Mouse (Mus musculus) MEL (cell line): ENCODE data around the gene Drosha. TPM values are rescaled to one million over a fixed set of nuclear protein-coding genes. Genes with fewer than 3 reads are reported as not detected.

ENCODE experiments used
- DNase-seq: peaks from one replicate; pipeline ENCODE4 v3.0.0; 2011; ENCODE audit warnings: low read depth, low spot score
- H3K27ac ChIP-seq: 2 replicates; pipeline ENCODE4 v1.5.1; 2012; ENCODE audit warnings: low read depth, mild to moderate bottlenecking, control low read depth, low read length, moderate library complexity; ENCODE audit not compliant: control insufficient read depth
- H3K27me3 ChIP-seq, 2 experiments: fragments of 150-350 bp in 1 of 2; sonication (generic) in 1 of 2; 2 replicates each; pipeline ENCODE4 v1.6.1; 2012; ENCODE audit warnings: low read length in 2 of 2, mild to moderate bottlenecking in 2 of 2, improper control_type of control experiment in 1 of 2, moderate library complexity in 1 of 2; ENCODE audit not compliant: insufficient read depth in 2 of 2, control insufficient read depth in 1 of 2
- H3K36me3 ChIP-seq, 2 experiments: 2 replicates each; pipeline ENCODE4 v1.6.1; 2012 to 2014; ENCODE audit warnings: low read length in 2 of 2, improper control_type of control experiment in 1 of 2, inconsistent platforms in 1 of 2, mild to moderate bottlenecking in 1 of 2; ENCODE audit not compliant: insufficient read depth in 2 of 2, control insufficient read depth in 1 of 2
- H3K4me1 ChIP-seq, 2 experiments: fragments of 150-350 bp in 1 of 2; sonication (generic) in 1 of 2; 2 replicates each; pipeline ENCODE4 v1.6.1; 2012; ENCODE audit warnings: low read length in 2 of 2, improper control_type of control experiment in 1 of 2, mild to moderate bottlenecking in 1 of 2; ENCODE audit not compliant: insufficient read depth in 2 of 2, control insufficient read depth in 1 of 2
- H3K4me3 ChIP-seq, 2 experiments: fragments of 150-350 bp in 1 of 2; sonication (generic) in 1 of 2; 2 replicates each; pipeline ENCODE4 v1.5.1; 2012; ENCODE audit warnings: low read depth in 2 of 2, low read length in 2 of 2, mild to moderate bottlenecking in 2 of 2, moderate library complexity in 2 of 2, control low read depth in 1 of 2, improper control_type of control experiment in 1 of 2; ENCODE audit not compliant: control insufficient read depth in 1 of 2, insufficient read depth in 1 of 2
- H3K79me2 ChIP-seq: 2 replicates; pipeline ENCODE4 v1.6.1; 2012; ENCODE audit warnings: mild to moderate bottlenecking, low read length, moderate library complexity; ENCODE audit not compliant: control insufficient read depth, poor library complexity, insufficient read depth
- H3K9ac ChIP-seq: 2 replicates; pipeline ENCODE4 v1.6.1; 2012; ENCODE audit warnings: low read depth, mild to moderate bottlenecking, control low read depth, low read length, moderate library complexity; ENCODE audit not compliant: control insufficient read depth, poor library complexity, severe bottlenecking
- H3K9me3 ChIP-seq: fragments of 150-350 bp; sonication (generic); replicated peaks from 2 replicates; pipeline ENCODE4 v1.6.1; 2012; ENCODE audit warnings: mild to moderate bottlenecking, low read length, improper control_type of control experiment, moderate library complexity; ENCODE audit not compliant: insufficient read depth
- BHLHE40 ChIP-seq: IDR thresholded peaks from 2 replicates; pipeline ENCODE4 v1.6.1; 2012; ENCODE audit warnings: low read depth, mild to moderate bottlenecking, inconsistent platforms, low read length, improper control_type of control experiment, borderline replicate concordance
- CHD2 ChIP-seq: IDR thresholded peaks from 2 replicates; pipeline ENCODE4 v1.6.1; 2011; ENCODE audit warnings: low read length, improper control_type of control experiment
- CTCF ChIP-seq, 3 experiments: IDR thresholded peaks in 2 of 3; conservative IDR thresholded peaks in 1 of 3; 2 replicates each; pipeline ENCODE4 v1.5.1; 2011 to 2012; ENCODE audit warnings: low read length in 3 of 3, low read depth in 2 of 3, mild to moderate bottlenecking in 2 of 3, improper control_type of control experiment in 1 of 3, inconsistent platforms in 1 of 3, mixed read lengths in 1 of 3, moderate library complexity in 1 of 3; ENCODE audit not compliant: control insufficient read depth in 1 of 3, insufficient read depth in 1 of 3, poor library complexity in 1 of 3, severe bottlenecking in 1 of 3
- E2F4 ChIP-seq: IDR thresholded peaks from 2 replicates; pipeline ENCODE4 v1.6.1; 2011; ENCODE audit warnings: low read depth, low read length, improper control_type of control experiment, borderline replicate concordance
- ELF1 ChIP-seq: IDR thresholded peaks from 2 replicates; pipeline ENCODE4 v1.6.1; 2014; ENCODE audit warnings: low read depth, mild to moderate bottlenecking, inconsistent platforms, low read length, improper control_type of control experiment, moderate library complexity
- EP300 ChIP-seq, 2 experiments: IDR thresholded peaks; 2 replicates each; pipeline ENCODE4 v1.6.1; 2011; ENCODE audit warnings: improper control_type of control experiment in 2 of 2, low read length in 2 of 2, low read depth in 1 of 2, mild to moderate bottlenecking in 1 of 2
- ETS1 ChIP-seq: IDR thresholded peaks from 2 replicates; pipeline ENCODE4 v1.6.1; 2012; ENCODE audit warnings: low read depth, mild to moderate bottlenecking, inconsistent platforms, low read length, improper control_type of control experiment, moderate library complexity
- GABPA ChIP-seq: IDR thresholded peaks from 2 replicates; pipeline ENCODE4 v1.6.1; 2012; ENCODE audit warnings: low read depth, mild to moderate bottlenecking, inconsistent platforms, low read length, improper control_type of control experiment, moderate library complexity
- HCFC1 ChIP-seq: IDR thresholded peaks from 2 replicates; pipeline ENCODE4 v1.6.1; 2012; ENCODE audit warnings: low read depth, mild to moderate bottlenecking, inconsistent platforms, low read length, improper control_type of control experiment, moderate library complexity
- JUND ChIP-seq: IDR thresholded peaks from 2 replicates; pipeline ENCODE4 v1.6.1; 2011; ENCODE audit warnings: low read depth, mild to moderate bottlenecking, improper control_type of control experiment, low read length
- KAT2A ChIP-seq: conservative IDR thresholded peaks from 2 replicates; pipeline ENCODE4 v1.6.1; 2012; ENCODE audit warnings: low read depth, low read length, improper control_type of control experiment, inconsistent platforms
- MAZ ChIP-seq: IDR thresholded peaks from 2 replicates; pipeline ENCODE4 v1.6.1; 2012; ENCODE audit warnings: low read depth, mild to moderate bottlenecking, inconsistent platforms, low read length, improper control_type of control experiment
- MYB ChIP-seq: IDR thresholded peaks from 2 replicates; pipeline ENCODE4 v1.6.1; 2011; ENCODE audit warnings: mild to moderate bottlenecking, low read depth, low read length, improper control_type of control experiment
- MYC ChIP-seq: IDR thresholded peaks from 2 replicates; pipeline ENCODE4 v1.6.1; 2011; ENCODE audit warnings: low read depth, mild to moderate bottlenecking, low read length, improper control_type of control experiment, moderate library complexity
- NRF1 ChIP-seq: IDR thresholded peaks from 2 replicates; pipeline ENCODE4 v1.6.1; 2014; ENCODE audit warnings: low read depth, mild to moderate bottlenecking, inconsistent platforms, low read length, improper control_type of control experiment, moderate library complexity; ENCODE audit not compliant: poor library complexity, insufficient read depth, severe bottlenecking
- POLR2AphosphoS5 ChIP-seq: IDR thresholded peaks from 2 replicates; pipeline ENCODE4 v1.6.1; 2012; ENCODE audit warnings: low read depth, borderline replicate concordance, mild to moderate bottlenecking, inconsistent platforms, low read length, moderate library complexity, mixed read lengths
- SIN3A ChIP-seq: IDR thresholded peaks from 2 replicates; pipeline ENCODE4 v1.6.1; 2012; ENCODE audit warnings: low read length, improper control_type of control experiment, inconsistent platforms
- SMC3 ChIP-seq: IDR thresholded peaks from 2 replicates; pipeline ENCODE4 v1.6.1; 2011; ENCODE audit warnings: low read depth, low read length, improper control_type of control experiment
- TAL1 ChIP-seq: IDR thresholded peaks from 2 replicates; pipeline ENCODE4 v1.6.1; 2012; ENCODE audit warnings: mild to moderate bottlenecking, inconsistent platforms, low read length, moderate library complexity, mixed read lengths
- TBP ChIP-seq: IDR thresholded peaks from 2 replicates; pipeline ENCODE4 v1.8.0; 2011; ENCODE audit warnings: low read depth, low read length, improper control_type of control experiment
- USF1 ChIP-seq: IDR thresholded peaks from 2 replicates; pipeline ENCODE4 v1.6.1; 2014; ENCODE audit warnings: low read depth, mild to moderate bottlenecking, inconsistent platforms, low read length, improper control_type of control experiment, moderate library complexity
- USF2 ChIP-seq, 2 experiments: IDR thresholded peaks; 2 replicates each; pipeline ENCODE4 v1.6.1; 2011 to 2012; ENCODE audit warnings: improper control_type of control experiment in 2 of 2, low read length in 2 of 2, borderline replicate concordance in 1 of 2, inconsistent platforms in 1 of 2, low read depth in 1 of 2, mild to moderate bottlenecking in 1 of 2; ENCODE audit not compliant: insufficient read depth in 1 of 2
- ZC3H11A ChIP-seq: IDR thresholded peaks from 2 replicates; pipeline ENCODE4 v1.6.1; 2012; ENCODE audit warnings: low read depth, mild to moderate bottlenecking, inconsistent platforms, low read length, improper control_type of control experiment
- ZMIZ1 ChIP-seq: IDR thresholded peaks from 2 replicates; pipeline ENCODE4 v1.6.1; 2012; ENCODE audit warnings: low read depth, mild to moderate bottlenecking, inconsistent platforms, low read length, improper control_type of control experiment, moderate library complexity
- ZNF384 ChIP-seq: IDR thresholded peaks from 2 replicates; pipeline ENCODE4 v1.6.1; 2012; ENCODE audit warnings: low read depth, mild to moderate bottlenecking, inconsistent platforms, low read length, improper control_type of control experiment
- polyA plus RNA-seq, 2 experiments: library from polyadenylated mRNA; stranded (reverse) in 1 of 2; unstranded in 1 of 2; fragments of >175 nt in 1 of 2; fragments of >200 nt in 1 of 2; gene quantifications; 2 replicates each; pipeline versions ENCODE4 v1.2.1 to v1.2.4; 2012; ENCODE audit warnings: low replicate concordance in 2 of 2, low read depth in 1 of 2; ENCODE audit not compliant: insufficient read length in 2 of 2, insufficient read depth in 1 of 2, missing spikeins in 1 of 2
- total RNA-seq: library from RNA; depleted of rRNA; stranded (reverse); fragments of 300-350 nt; gene quantifications from 2 replicates; pipeline ENCODE4 v1.2.3, GENCODE M21; 2012

The Drosha gene
- total and polyA plus RNA-seq, 3 experiments = 43.3 to 482 (median 96.9) TPM

- TF ChIP-seq JUND (no peak), ZMIZ1 (no peak), TAL1 (no peak), POLR2AphosphoS5 (no peak), ZNF384 (no peak), EP300 (IDR thresholded peaks at IDR 0.05; ENCODE audit: low read depth in 1 of 2, low read length in 2 of 2) (no peak), SMC3 (no peak), BHLHE40 (no peak), ZC3H11A (no peak), ETS1 (no peak), NRF1 (no peak), E2F4 (no peak), CHD2 (no peak), ELF1 (no peak), MYB (no peak)
- TF ChIP-seq, all 39 proteins: peak for 0
- Histone ChIP-seq H3K9me3 (no peaks in the 10 kb centered on the region), H3K9ac (no peak overlapping the region), H3K27ac (no peak overlapping the region), H3K4me3 (no peak overlapping the region), H3K79me2 (no peaks in the 10 kb centered on the region), H3K27me3 (no peaks in the 10 kb centered on the region), H3K36me3 (peaks cover 0 to 11% of the 10 kb centered on the region in 2 experiments; a peak in 2 of 4 replicates), H3K4me1 (no peaks in the 10 kb centered on the region)
- no peak for DNase-seq
Measured at GRCm38 (mm10) chr15:12876881-12877280, 52.3 kb downstream of the Drosha start.

GRCm38 (mm10) chr15:12877934-12878333 lies 53.3 kb downstream of the Drosha start:
- Histone ChIP-seq H3K36me3 (peaks cover 0 to 12% of the 10 kb centered on the region in 2 experiments; a peak in 2 of 4 replicates), H3K4me3 (no peak overlapping the region), H3K9me3 (no peaks in the 10 kb centered on the region)
- TF ChIP-seq CTCF (IDR thresholded peaks at IDR 0.05 in 2 of 3, conservative IDR thresholded peaks at IDR 0.05 in 1 of 3; ENCODE audit: control insufficient read depth in 1 of 3, insufficient read depth in 1 of 3, low read depth in 2 of 3, low read length in 3 of 3, poor library complexity in 1 of 3, severe bottlenecking in 1 of 3) = no peak
- TF ChIP-seq HCFC1 = no peak
- TF ChIP-seq SIN3A = no peak
- no peak for TF ChIP-seq KAT2A
- TF ChIP-seq MAZ = no peak
- TF ChIP-seq JUND = no peak
- no peak for TF ChIP-seq MYC
- TF ChIP-seq GABPA = no peak
- no peak for TF ChIP-seq POLR2AphosphoS5
- TF ChIP-seq USF2 (IDR thresholded peaks at IDR 0.05; ENCODE audit: borderline replicate concordance in 1 of 2, insufficient read depth in 1 of 2, low read depth in 1 of 2, low read length in 2 of 2) = no peak
- TF ChIP-seq USF1 = no peak
- no peak for TF ChIP-seq TBP
- TF ChIP-seq, all 39 proteins: peak for 0
- Histone ChIP-seq H3K27ac (no peak overlapping the region), H3K27me3 (no peaks in the 10 kb centered on the region), H3K79me2 (no peaks in the 10 kb centered on the region), H3K4me1 (no peaks in the 10 kb centered on the region), H3K9ac (no peak overlapping the region)
- no peak for DNase-seq
